In genomic region chr12:34569052-34569451, GRCm38 (mm10) we compare ENCODE assay signal across 27 mouse cellular contexts.
DNase-seq lines count a peak whose midpoint lies in the region; ATAC-seq and TF ChIP-seq lines count a peak whose summit lies in the region.
"Had no signal": no experiment of that assay in that cellular context is flagged by ENCODE, and none has a peak within 500 bp of the region (broad histone marks: within the 10 kb centered on the region; RNA-seq: fewer than 3 reads in every experiment).

No protein-coding gene starts in this region.

- no peak overlapping the region for H3K27ac ChIP-seq in hindbrain, embryonic 14.5 days
- no peak overlapping the region for H3K27ac ChIP-seq in hindbrain, embryonic 12.5 days
- H3K27ac ChIP-seq in hindbrain, postnatal 0 days = no peak overlapping the region
- H3K27ac ChIP-seq: embryonic facial prominence, embryonic 12.5 days; kidney, postnatal 0 days; limb, embryonic 10.5 days; limb, embryonic 15.5 days; liver, embryonic 13.5 days had no signal

- H3K4me2 ChIP-seq in hindbrain, embryonic 14.5 days (replicated peaks) = no peak overlapping the region
- H3K4me2 ChIP-seq in hindbrain, embryonic 12.5 days (replicated peaks) = no peak overlapping the region
- no peak overlapping the region for H3K4me2 ChIP-seq in hindbrain, postnatal 0 days (ENCODE audit: low read depth, low read length)
- H3K4me2 ChIP-seq: embryonic facial prominence, embryonic 12.5 days; limb, embryonic 15.5 days; liver, embryonic 13.5 days had no signal

- no peaks in the 10 kb centered on the region for H3K4me1 ChIP-seq in hindbrain, embryonic 14.5 days (replicated peaks; ENCODE audit: control insufficient read depth, insufficient read depth, low read length)
- H3K4me1 ChIP-seq in hindbrain, embryonic 12.5 days = 0 out of 2 replicates have a peak, but pooled peaks cover 2% of the 10 kb centered on the region
- H3K4me1 ChIP-seq in hindbrain, postnatal 0 days (ENCODE audit: insufficient read depth, low read length) = no peaks in the 10 kb centered on the region
- H3K4me1 ChIP-seq: embryonic facial prominence, embryonic 12.5 days; limb, embryonic 15.5 days; liver, embryonic 13.5 days; megakaryocyte, embryonic 14.5 days had no signal

- ATAC-seq in hindbrain, embryonic 14.5 days (ENCODE audit: low FRiP score) = 0 out of 2 replicates have a peak, but pooled peaks have one; percentile 59
- ATAC-seq in hindbrain, embryonic 12.5 days (ENCODE audit: low FRiP score) = no peak; the same call in 1 of the 2 replicates
- peak; percentile 49; the same call in 1 of the 2 replicates for ATAC-seq in hindbrain, postnatal 0 days
- ATAC-seq: intestine, embryonic 16.5 days; lung, postnatal 0 days had no signal

- no peak for DNase-seq in hindbrain, embryonic 14.5 days (ENCODE audit: low spot score)
- peak; percentile 12 for DNase-seq in retina, postnatal 1 day
- no peak for DNase-seq in retina, embryonic 14.5 days (ENCODE audit: low spot score)
- DNase-seq in hindbrain, postnatal 0 days (ENCODE audit: low spot score) = peak; percentile 27
- no peak for DNase-seq in kidney, postnatal 25 days
- DNase-seq in c-Kit-positive CD71-positive TER-119-positive erythroid progenitor cells, embryonic 14.5 days (ENCODE audit: low spot score) = no peak
- DNase-seq: adrenal gland, postnatal 25 days; B cell, adult 2 months; cerebellum, adult 8-10 months; cerebellum, postnatal 36 days; gastrocnemius, postnatal 10 days; heart, postnatal 14 days; kidney, adult 8-10 months; layer of hippocampus, adult 9-11 months; liver, embryonic 13.5 days; lung, adult 18-20 months; lung, postnatal 4 days; right cerebral cortex, postnatal 14 days; thymus, postnatal 4 days had no signal

- H3K4me3 ChIP-seq in hindbrain, embryonic 14.5 days (replicated peaks; ENCODE audit: low read length) = no peak overlapping the region
- no peak overlapping the region for H3K4me3 ChIP-seq in hindbrain, embryonic 12.5 days
- no peak overlapping the region for H3K4me3 ChIP-seq in hindbrain, postnatal 0 days (ENCODE audit: low read length)
- H3K4me3 ChIP-seq: embryonic facial prominence, embryonic 12.5 days; limb, embryonic 10.5 days; limb, embryonic 15.5 days; liver, embryonic 13.5 days; megakaryocyte, embryonic 14.5 days had no signal

- WGBS in hindbrain, embryonic 14.5 days = 48% methylated on average over 3 of the region's 3 CpGs
- 81% methylated on average over 3 of the region's 3 CpGs for WGBS in hindbrain, embryonic 12.5 days
- 50% methylated on average over 3 of the region's 3 CpGs for WGBS in hindbrain, postnatal 0 days

- TF ChIP-seq CTCF in hindbrain, postnatal 0 days (IDR thresholded peaks at IDR 0.05; ENCODE audit: low read depth) = no peak

- H3K9ac ChIP-seq in hindbrain, embryonic 14.5 days = no peak overlapping the region
- no peak overlapping the region for H3K9ac ChIP-seq in hindbrain, embryonic 12.5 days
- H3K9ac ChIP-seq in hindbrain, postnatal 0 days (replicated peaks; ENCODE audit: low read length) = no peak overlapping the region
- H3K9ac ChIP-seq: embryonic facial prominence, embryonic 12.5 days; limb, embryonic 15.5 days; liver, embryonic 13.5 days had no signal

- no peaks in the 10 kb centered on the region for H3K27me3 ChIP-seq in hindbrain, embryonic 14.5 days (ENCODE audit: control insufficient read depth, insufficient read depth, low read length)
- no peaks in the 10 kb centered on the region for H3K27me3 ChIP-seq in hindbrain, embryonic 12.5 days
- H3K27me3 ChIP-seq in hindbrain, postnatal 0 days (ENCODE audit: insufficient read depth, low read length) = no peaks in the 10 kb centered on the region
- H3K27me3 ChIP-seq: embryonic facial prominence, embryonic 12.5 days; limb, embryonic 15.5 days; liver, embryonic 13.5 days; megakaryocyte, embryonic 14.5 days had no signal

- no peaks in the 10 kb centered on the region for H3K9me3 ChIP-seq in hindbrain, embryonic 14.5 days (ENCODE audit: control insufficient read depth, low read length)
- H3K9me3 ChIP-seq in hindbrain, embryonic 12.5 days (replicated peaks) = no peaks in the 10 kb centered on the region
- no peaks in the 10 kb centered on the region for H3K9me3 ChIP-seq in hindbrain, postnatal 0 days (ENCODE audit: low read length)
- H3K9me3 ChIP-seq: embryonic facial prominence, embryonic 12.5 days; limb, embryonic 10.5 days; limb, embryonic 15.5 days; liver, embryonic 13.5 days; megakaryocyte, embryonic 14.5 days had no signal

- no peaks in the 10 kb centered on the region for H3K36me3 ChIP-seq in hindbrain, embryonic 14.5 days (replicated peaks; ENCODE audit: control insufficient read depth, insufficient read depth)
- H3K36me3 ChIP-seq in hindbrain, embryonic 12.5 days = no peaks in the 10 kb centered on the region
- H3K36me3 ChIP-seq in hindbrain, postnatal 0 days (ENCODE audit: insufficient read depth, low read length) = no peaks in the 10 kb centered on the region
- H3K36me3 ChIP-seq: embryonic facial prominence, embryonic 12.5 days; limb, embryonic 10.5 days; limb, embryonic 15.5 days; liver, embryonic 13.5 days had no signal

Comparison
In these comparisons a context has a peak if more than half of its experiments do, and no peak if none do; other contexts are left out.
1. DNase-seq: peak in retina, postnatal 1 day (single experiment) and hindbrain, postnatal 0 days (single experiment); none in hindbrain, embryonic 14.5 days (single experiment), retina, embryonic 14.5 days (single experiment), kidney, postnatal 25 days (0 of 2) and c-Kit-positive CD71-positive TER-119-positive erythroid progenitor cells, embryonic 14.5 days (single experiment).